Mouse (Mus musculus) gastrocnemius, adult 2 months (tissue): Measurements from ENCODE around the gene Lrrc8b. TPM values are rescaled to one million over a fixed set of nuclear protein-coding genes. Genes with fewer than 3 reads are reported as not detected.

Source experiments
- DNase-seq: peaks from one replicate; pipeline ENCODE4 v3.0.0; 2022
- H3K27ac ChIP-seq: fragments of 200-600 bp; 2 replicates; pipeline ENCODE4 v1.8.1; 2022; ENCODE audit warnings: mild to moderate bottlenecking
- H3K4me3 ChIP-seq: fragments of 200-600 bp; 2 replicates; pipeline ENCODE4 v1.8.1; 2022; ENCODE audit warnings: mild to moderate bottlenecking, moderate library complexity
- CTCF ChIP-seq: fragments of 200-600 bp; IDR thresholded peaks from 2 replicates; pipeline ENCODE4 v1.8.1; 2022; ENCODE audit warnings: antibody characterized with exemption, mild to moderate bottlenecking, moderate library complexity
- intact Hi-C: fragments of 180-260 bp; cut with DNase I; formaldehyde crosslinking; loops from one replicate; pipeline ENCODE4 v1.15.1; 2025
- total RNA-seq, 2 experiments: library from RNA; stranded (reverse); gene quantifications; 2 replicates each; pipeline ENCODE4 v1.2.3; 2021

Gene Lrrc8b
- total RNA-seq, 2 experiments from 2014 or later, result 1.4 to 2.1 TPM

DNA sequence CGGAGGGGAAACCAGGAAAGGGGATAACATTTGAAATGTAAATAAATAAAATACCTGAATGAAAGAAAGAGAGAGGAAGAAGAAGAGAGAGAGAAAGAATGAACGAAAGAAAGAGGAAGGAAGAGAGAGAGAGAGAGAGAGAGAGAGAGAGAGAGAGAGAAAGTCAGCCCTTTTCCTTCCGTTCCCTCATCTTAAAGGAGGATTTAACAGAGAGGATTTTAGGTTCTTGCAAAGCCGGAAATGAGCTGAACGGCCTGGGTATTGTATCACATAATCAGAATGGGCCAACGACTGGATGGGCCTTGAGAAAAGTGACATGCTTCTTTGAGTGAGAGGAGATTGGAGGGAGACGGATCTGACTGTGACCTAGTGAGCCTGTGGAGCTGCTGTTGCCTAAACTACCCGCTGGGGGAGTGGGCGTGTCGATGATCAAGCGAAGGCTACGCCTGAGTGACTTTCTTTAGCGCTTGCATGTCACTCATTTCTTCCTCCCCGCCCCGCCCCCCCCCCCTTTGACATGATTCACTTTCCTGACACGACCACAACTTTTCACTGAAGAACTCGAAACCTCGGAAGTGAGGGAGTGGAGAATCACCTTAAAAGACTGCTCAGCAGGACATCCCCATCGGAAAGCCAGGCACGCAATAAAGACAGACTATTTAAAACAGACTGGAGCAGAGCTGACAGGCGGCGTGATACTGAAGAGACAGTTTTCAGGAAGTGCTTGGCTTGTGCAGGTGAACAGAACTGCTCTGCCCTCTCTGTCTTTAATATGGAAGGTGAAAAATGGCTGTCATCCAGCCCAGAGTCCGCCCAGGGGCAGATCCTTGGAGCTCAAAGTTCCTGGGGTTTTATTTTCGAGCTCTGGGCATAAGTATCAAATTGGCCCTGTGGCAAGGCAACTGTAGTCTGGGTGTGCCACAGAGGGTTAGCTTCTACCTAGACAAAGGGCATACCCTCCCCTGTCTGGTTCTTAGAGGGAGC, 79.6 kb downstream of the Lrrc8b start:
- intact Hi-C loops, result loop anchor here (5.0 to 10.0 kb wide), 2 partner anchors 88 to 380 kb away; partner anchors contain the start of gene Zfp326
- Histone ChIP-seq H3K27ac (peak overlapping the region; percentile 55), H3K4me3 (peak overlapping the region; percentile 65)
- peak; percentile 69 for TF ChIP-seq CTCF
- DNase-seq, result peak; percentile 86

DNA sequence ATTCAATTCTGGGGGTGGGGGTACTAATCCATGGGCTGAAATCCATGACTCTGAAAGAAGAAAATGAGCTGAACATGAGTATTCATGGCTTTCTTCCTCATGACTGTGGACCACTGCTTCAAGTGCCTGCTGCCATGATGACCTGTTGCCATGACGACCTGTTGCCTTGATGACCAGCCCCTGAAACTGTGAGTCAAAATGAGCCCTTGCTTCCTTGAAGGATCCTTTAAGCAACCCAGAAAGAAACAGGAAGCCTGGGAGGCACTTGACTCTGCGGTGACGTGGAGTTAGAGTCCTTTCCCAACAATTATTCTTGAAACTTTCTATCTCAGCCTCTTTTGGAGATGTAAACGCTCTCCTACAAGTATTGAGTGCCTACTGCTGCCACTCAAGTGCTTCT, 80.6 kb downstream of the Lrrc8b start:
- Histone ChIP-seq H3K4me3 (no peak overlapping the region), H3K27ac (no peak overlapping the region)
- no peak for DNase-seq
- intact Hi-C loops, result loop anchor here (5.0 to 10.0 kb wide), 2 partner anchors 89 to 379 kb away; partner anchors contain the start of gene Zfp326
- no peak for TF ChIP-seq CTCF

DNA sequence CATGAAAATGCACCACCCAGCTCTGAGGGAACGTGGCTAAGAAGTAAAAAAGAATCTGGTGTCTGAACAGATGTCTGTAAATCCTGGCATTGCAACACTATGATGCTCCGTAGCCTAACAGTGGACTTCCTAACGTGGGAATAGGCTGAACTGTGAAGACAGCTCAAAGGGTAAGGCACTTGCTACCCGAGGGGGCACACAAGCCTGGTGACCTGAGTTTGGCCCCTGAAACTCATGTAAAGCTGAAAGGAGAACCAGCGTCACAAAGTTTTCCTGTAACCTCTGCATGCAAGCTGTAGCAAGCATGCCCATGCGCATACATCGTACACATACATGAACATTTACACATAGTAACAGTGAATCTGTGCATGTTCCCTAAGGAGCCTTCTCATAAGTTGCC, 81.0 kb downstream of the Lrrc8b start:
- Histone ChIP-seq H3K4me3 (no peak overlapping the region), H3K27ac (no peak overlapping the region)
- TF ChIP-seq CTCF, result no peak
- DNase-seq, result no peak
- intact Hi-C loops, result loop anchor here (5.0 to 10.0 kb wide), 2 partner anchors 89 to 378 kb away; partner anchors contain the start of gene Zfp326

DNA sequence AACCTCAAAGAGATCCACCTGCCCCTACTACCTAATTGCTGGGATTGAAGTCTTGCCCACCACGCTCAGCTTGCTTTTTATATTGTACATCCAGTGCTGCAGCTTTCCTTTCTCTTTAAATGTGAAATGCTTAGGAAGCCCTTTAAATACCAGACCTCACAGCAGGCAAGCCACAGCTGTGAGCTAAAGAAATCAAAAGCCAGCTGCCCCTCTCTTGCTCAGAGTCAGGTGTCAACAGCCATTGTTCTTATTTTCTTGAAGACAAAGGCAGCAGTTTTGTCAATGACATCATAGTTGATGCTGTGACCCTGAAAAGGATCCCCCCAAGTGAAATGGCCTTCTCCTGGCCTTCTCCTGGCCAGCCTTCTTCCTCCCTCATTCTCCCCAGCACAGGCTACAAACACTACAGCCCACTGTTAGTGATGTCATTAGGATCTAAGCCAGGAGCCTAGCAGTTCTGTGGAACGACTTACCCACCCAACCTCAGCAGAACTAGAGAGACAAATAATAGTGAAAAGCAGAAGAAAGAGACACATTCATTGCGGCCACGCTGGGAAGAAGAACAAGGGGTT, 82.9 kb downstream of the Lrrc8b start:
- Histone ChIP-seq H3K4me3 (no peak overlapping the region), H3K27ac (peak overlapping the region; percentile 28; the same call in 1 of the 2 replicates)
- no peak for DNase-seq
- no peak for TF ChIP-seq CTCF
- intact Hi-C loops, result loop anchor here (5.0 to 10.0 kb wide), 2 partner anchors 91 to 376 kb away; partner anchors contain the start of gene Zfp326

DNA sequence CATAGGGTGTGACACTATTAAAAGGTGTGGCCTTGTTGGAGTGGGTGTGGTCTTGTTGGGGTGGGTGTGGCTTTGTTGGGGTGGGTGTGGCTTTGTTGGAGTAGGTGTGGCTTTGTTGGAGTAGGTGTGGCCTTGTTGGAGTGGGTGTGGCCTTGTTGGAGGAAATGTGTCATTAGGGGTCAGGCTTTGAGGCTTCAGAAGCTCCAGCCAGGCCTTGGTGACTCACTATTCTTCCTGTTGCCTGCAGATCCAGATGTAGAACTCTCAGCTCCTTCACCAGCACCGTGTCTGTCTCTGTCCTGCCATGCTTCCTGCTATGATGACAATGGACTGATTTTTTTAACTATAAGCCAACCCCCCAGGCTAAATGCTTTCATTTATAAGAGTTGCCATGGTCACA, 83.8 kb downstream of the Lrrc8b start:
- intact Hi-C loops, result loop anchor here (5.0 to 10.0 kb wide), 2 partner anchors 92 to 375 kb away; partner anchors contain the start of gene Zfp326

DNA sequence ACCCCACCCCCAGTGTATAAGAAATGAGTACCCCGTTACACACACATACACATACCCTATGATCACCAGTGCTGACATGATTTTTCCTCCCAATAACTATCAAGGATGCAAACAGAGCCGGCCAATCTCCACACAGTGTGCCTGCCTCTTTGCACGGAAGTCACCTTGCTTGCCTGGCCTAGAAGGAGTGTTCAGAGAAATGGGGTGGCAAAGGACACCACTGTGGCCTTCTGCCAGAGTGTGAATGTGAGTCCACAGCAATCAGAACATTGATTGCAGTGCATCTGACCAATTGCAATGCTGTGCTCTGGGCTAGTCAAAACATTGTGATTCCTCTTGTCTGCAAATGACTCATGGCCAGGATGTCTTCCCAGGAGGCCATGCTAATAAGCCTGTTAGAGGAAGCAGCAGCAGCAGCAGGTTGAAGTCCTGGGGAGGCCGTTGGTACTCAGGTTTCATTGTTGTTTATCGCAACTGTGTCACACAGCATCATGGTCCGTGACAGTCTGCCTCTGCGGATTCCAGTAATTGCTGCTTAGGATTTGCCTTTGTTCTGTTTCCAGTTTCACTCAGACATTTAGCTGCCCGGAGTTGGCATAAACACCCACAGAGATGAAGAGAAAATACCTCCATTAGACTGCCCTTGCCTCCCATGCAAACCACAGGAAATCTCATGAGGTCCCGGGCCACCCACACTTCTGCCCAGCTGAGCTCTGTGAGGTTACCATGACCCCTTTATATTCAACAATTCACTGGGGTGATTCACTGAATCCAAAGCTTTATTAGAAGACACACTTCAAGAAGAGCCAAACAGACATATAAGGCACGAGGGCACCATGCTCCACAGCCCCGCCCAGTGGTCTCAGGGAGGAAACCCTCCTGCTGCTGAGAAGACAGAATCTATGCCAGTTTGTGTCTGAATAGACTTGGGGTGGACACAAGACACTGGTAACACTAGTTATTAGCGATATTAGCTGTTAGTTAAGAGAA, 84.9 kb downstream of the Lrrc8b start:
- TF ChIP-seq CTCF, result peak; percentile 4; the same call in 1 of the 2 replicates
- DNase-seq, result no peak
- intact Hi-C loops, result no loop called here
- Histone ChIP-seq H3K27ac (no peak overlapping the region), H3K4me3 (no peak overlapping the region)

More for the DNA sequence above, 83.8 kb downstream of the Lrrc8b start:
- TF ChIP-seq CTCF, result no peak
- H3K27ac ChIP-seq, result no peak overlapping the region
- DNase-seq, result no peak
- H3K4me3 ChIP-seq, result no peak overlapping the region

DNA sequence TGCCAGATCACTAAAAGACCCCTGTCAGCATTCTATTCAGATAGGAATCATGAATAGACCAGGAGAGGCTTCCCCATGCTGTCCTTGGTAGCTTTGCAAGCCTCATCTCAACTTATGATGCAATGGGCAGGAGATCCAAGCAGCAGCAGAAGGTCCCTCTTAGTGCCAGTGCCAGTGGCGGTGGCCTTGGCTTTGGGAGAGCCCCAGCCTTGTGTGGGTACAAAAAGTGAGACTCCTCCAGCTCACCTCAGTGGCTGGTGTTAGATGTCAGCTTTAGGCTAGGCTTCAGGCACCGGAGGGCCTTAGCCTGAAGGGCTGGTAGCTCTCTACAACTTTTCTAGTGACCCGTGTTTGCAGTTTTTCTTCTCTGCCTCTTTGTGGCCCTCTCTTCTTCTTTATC, 85.6 kb downstream of the Lrrc8b start:
- TF ChIP-seq CTCF, result no peak
- DNase-seq, result no peak
- intact Hi-C loops, result no loop called here
- Histone ChIP-seq H3K4me3 (no peak overlapping the region), H3K27ac (no peak overlapping the region)

DNA sequence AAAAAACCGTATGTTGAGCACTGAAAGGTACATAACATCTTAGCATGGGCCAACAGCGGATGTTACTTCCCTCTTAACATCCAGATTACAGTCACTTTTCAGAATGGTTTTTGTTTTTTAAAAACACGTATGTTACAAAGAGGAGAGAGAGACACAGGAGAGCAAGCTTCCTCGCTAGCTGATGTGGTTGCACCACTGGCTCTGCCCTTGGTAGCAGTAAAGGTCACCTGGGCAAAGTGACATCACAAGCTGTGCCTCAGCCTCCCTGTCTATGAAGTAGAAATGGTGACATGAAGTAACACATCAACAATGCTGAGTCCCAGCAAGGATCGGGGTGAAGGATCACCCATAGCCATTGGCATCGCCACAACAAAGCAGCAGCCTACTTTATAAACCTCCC, 93.2 kb downstream of the Lrrc8b start:
- no peak overlapping the region for H3K4me3 ChIP-seq
- H3K27ac ChIP-seq, result no peak overlapping the region
- no peak for TF ChIP-seq CTCF
- no peak for DNase-seq
- intact Hi-C loops, result no loop called here

DNA sequence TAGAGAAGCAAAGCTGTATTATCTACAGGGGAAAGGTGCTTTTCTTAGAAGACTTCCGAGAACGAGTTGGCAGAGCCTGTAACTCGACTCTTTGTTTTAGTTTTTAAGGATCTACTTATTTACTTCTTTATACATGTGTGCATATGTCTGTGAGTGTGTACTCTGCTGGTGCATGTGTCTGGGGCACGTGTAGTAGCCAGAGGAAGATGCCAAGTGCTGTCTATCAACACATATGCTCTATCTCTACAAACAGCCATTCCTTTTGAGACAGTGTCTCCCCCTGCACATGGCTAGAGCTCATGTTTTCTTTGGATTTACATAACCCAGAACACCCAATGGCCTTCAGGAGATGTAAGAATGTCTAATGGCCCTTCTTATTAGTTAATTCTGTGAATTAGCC, 96.7 kb downstream of the Lrrc8b start:
- Histone ChIP-seq H3K4me3 (no peak overlapping the region), H3K27ac (no peak overlapping the region)
- DNase-seq, result no peak
- TF ChIP-seq CTCF, result no peak
- intact Hi-C loops, result loop anchor here (5.0 kb wide), 1 partner anchor 355 kb away; no protein-coding TSS in a partner anchor

DNA sequence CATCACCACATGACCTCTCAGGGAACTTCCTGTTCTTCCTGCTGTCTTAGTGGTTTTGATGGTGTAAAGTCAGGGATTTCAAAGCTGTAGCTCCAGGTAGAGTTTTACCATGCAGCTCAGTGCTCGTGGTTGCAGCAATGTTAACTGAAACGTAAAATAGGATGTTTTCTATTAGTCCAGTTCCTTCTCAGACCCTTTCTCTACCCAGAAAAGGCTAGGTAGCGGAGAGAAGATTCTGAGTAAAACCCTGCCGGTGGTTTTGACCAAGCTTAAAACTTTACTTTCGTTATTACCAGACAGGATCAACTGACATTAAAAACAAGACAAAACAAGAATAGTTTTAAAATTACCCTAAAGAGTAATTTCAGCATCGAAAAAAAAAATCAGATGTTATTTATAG, 100.0 kb downstream of the Lrrc8b start:
- Histone ChIP-seq H3K4me3 (no peak overlapping the region), H3K27ac (no peak overlapping the region)
- no peak for TF ChIP-seq CTCF
- intact Hi-C loops, result no loop called here
- DNase-seq, result no peak

DNA sequence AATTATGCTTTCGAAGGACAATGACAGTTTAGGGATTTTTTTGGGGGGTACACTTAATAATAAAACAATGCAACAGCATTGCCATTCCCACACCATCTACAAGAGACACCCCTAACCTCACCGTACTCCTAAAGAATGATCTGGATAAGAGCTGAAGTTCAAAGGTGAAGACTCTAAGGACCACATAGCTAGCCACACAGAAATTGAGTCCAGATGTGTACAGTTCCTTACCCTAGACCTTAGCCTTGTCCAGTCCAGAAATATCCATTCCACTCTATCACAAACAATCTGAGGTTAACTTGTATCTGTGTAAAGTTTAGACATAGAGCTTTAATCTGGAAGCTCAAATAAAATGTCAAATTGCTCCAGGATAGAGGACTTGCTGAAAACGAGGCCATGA, 100.7 kb downstream of the Lrrc8b start:
- intact Hi-C loops, result no loop called here
- no peak for TF ChIP-seq CTCF

More for the DNA sequence above, 100.7 kb downstream of the Lrrc8b start:
- no peak overlapping the region for H3K4me3 ChIP-seq
- H3K27ac ChIP-seq, result no peak overlapping the region
- no peak for DNase-seq
